Mouse (Mus musculus) ES-E14 (cell line): Measurements from ENCODE around the gene Ptprt.

Experiments
- HCFC1 ChIP-seq: IDR thresholded peaks from 2 replicates; pipeline ENCODE4 v1.6.1; 2012; ENCODE audit warnings: low read length, inconsistent platforms, borderline replicate concordance; ENCODE audit not compliant: insufficient read depth
- ZC3H11A ChIP-seq: IDR thresholded peaks from 2 replicates; pipeline ENCODE4 v1.6.1; 2012; ENCODE audit warnings: low read depth, mild to moderate bottlenecking, inconsistent platforms, low read length, borderline replicate concordance

DNA sequence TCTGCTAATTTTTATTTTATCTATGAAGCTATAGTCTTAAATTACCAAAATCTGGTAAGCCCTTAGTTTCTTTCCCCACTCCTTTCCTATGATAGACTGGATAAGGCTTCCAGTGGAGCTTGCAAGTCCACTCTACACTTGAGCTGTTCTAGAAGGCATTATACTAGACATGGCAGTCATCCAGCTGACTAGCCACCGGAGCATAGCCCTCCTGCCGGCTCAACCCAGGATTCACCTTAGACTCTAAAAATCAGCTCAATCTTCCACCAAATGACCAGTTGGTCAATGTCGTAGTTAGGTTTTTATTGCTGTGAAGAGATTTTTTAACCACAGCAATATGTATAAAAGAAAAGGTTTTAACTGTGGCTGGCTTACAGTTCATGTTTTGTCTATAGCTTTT, 608.1 kb downstream of the Ptprt start:
- TF ChIP-seq HCFC1: no peak
- no peak for TF ChIP-seq ZC3H11A
